Mouse (Mus musculus): ENCODE measurements around the gene Olfr613. TPM values are rescaled to one million over a fixed set of nuclear protein-coding genes. Genes with fewer than 3 reads are reported as not detected.

Gene Olfr613
- polyA plus RNA-seq, 1 experiment from 2014 or later = not detected

DNA sequence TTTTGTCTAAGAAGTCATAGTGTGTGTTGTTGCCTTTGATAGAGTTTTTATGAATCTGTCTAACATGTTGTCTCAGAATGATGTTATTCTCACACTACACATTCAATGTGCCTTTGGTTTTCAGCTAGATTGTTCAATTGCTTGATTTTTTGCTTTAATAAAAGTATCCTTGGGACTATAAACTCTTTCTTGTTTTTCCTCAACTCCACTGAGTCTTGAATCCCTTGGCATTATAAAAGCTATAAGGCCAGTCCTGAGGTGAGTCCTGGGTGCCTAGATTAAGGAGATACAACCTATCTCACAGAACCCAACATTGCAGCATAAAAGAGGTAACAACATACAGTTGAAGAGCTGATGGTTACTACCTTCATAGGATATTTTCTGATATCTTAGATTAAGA is 52.4 kb downstream of the Olfr613 start, which contains the start of gene Olfr619:
TSS of gene Olfr619 (plus strand) at position 301 of the 400 bp plus-strand sequence.
- no peaks in the 10 kb centered on the region for H3K27me3 ChIP-seq (ENCODE audit: control insufficient read depth, insufficient read depth, low read length)
- H3K27ac ChIP-seq (replicated peaks in 1 of 2; ENCODE audit: control insufficient read depth in 1 of 2, insufficient read depth in 1 of 2, low read depth in 2 of 2, low read length in 2 of 2) = no peak within 1 kb of the TSS
- ATAC-seq (ENCODE audit: insufficient number of reproducible peaks, insufficient read depth, low FRiP score, low read depth) = no peak
- H3K9me3 ChIP-seq (ENCODE audit: control insufficient read depth, low read length) = no peaks in the 10 kb centered on the region
- H3K4me2 ChIP-seq (ENCODE audit: low read length) = no peak within 1 kb of the TSS
- H3K36me3 ChIP-seq (ENCODE audit: control insufficient read depth, insufficient read depth, low read length) = no peaks in the 10 kb centered on the region
- no peak within 1 kb of the TSS for H3K4me3 ChIP-seq (ENCODE audit: control insufficient read depth in 1 of 2, insufficient read depth in 1 of 2, low read depth in 1 of 2, low read length in 2 of 2)
- H3K9ac ChIP-seq (ENCODE audit: low read length) = no peak within 1 kb of the TSS
- H3K4me1 ChIP-seq (ENCODE audit: control insufficient read depth in 2 of 2, insufficient read depth in 2 of 2, low read length in 2 of 2) = no peaks in the 10 kb centered on the region

Small RNA genes lying within 50 kb of the gene (microRNA-seq; reads per million reads assigned to microRNA genes)
- not detected for gene Gm26506

Other genes with a start within 250 kb of the Olfr613 start
- not detected in 2 replicates for gene Olfr596, start 242.4 kb upstream of the Olfr613 start, polyA plus RNA-seq (2014; fragmentation: Nextera tagmentation; extraction: Ambion mirVana)
- gene Olfr597, start 231.8 kb upstream of the Olfr613 start, polyA plus RNA-seq (2014; fragmentation: Nextera tagmentation; extraction: Ambion mirVana) = not detected in 2 replicates
- gene Olfr598, start 224.5 kb upstream of the Olfr613 start, polyA plus RNA-seq (2014; fragmentation: Nextera tagmentation; extraction: Ambion mirVana) = not detected in 2 replicates
- not detected in 2 replicates for gene Olfr599, start 212.2 kb upstream of the Olfr613 start, polyA plus RNA-seq (2014; fragmentation: Nextera tagmentation; extraction: Ambion mirVana)
- not detected in 2 replicates for gene Olfr600, start 198.4 kb upstream of the Olfr613 start, polyA plus RNA-seq (2014; fragmentation: Nextera tagmentation; extraction: Ambion mirVana)
- not detected in 2 replicates for gene Olfr601, start 185.4 kb upstream of the Olfr613 start, polyA plus RNA-seq (2014; fragmentation: Nextera tagmentation; extraction: Ambion mirVana)
- gene Olfr603, start 161.9 kb upstream of the Olfr613 start, polyA plus RNA-seq (2014; fragmentation: Nextera tagmentation; extraction: Ambion mirVana) = not detected in 2 replicates
- gene Usp17lc, start 133.0 kb upstream of the Olfr613 start, polyA plus RNA-seq (2014; fragmentation: Nextera tagmentation; extraction: Ambion mirVana) = not detected in 2 replicates
- gene Olfr605, start 102.6 kb upstream of the Olfr613 start, polyA plus RNA-seq (2014; fragmentation: Nextera tagmentation; extraction: Ambion mirVana) = not detected in 2 replicates
- not detected in 2 replicates for gene Olfr606, start 99.0 kb upstream of the Olfr613 start, polyA plus RNA-seq (2014; fragmentation: Nextera tagmentation; extraction: Ambion mirVana)
- 0.30 and 0.38 TPM in 2 replicates for gene Olfr607, start 83.9 kb upstream of the Olfr613 start, polyA plus RNA-seq (2014; fragmentation: Nextera tagmentation; extraction: Ambion mirVana)
- 0.40 and 0.62 TPM in 2 replicates for gene Olfr608, start 78.2 kb upstream of the Olfr613 start, polyA plus RNA-seq (2014; fragmentation: Nextera tagmentation; extraction: Ambion mirVana)
- gene Olfr609, start 50.0 kb upstream of the Olfr613 start, polyA plus RNA-seq (2014; fragmentation: Nextera tagmentation; extraction: Ambion mirVana) = not detected in 2 replicates
- gene Olfr610, start 36.0 kb upstream of the Olfr613 start, polyA plus RNA-seq (2014; fragmentation: Nextera tagmentation; extraction: Ambion mirVana) = not detected in 2 replicates
- not detected in 2 replicates for gene Olfr611, start 27.2 kb upstream of the Olfr613 start, polyA plus RNA-seq (2014; fragmentation: Nextera tagmentation; extraction: Ambion mirVana)
- gene Olfr612, start 5.4 kb upstream of the Olfr613 start, polyA plus RNA-seq (2014; fragmentation: Nextera tagmentation; extraction: Ambion mirVana) = not detected in 2 replicates
- gene Olfr615, start 8.0 kb downstream of the Olfr613 start, polyA plus RNA-seq (2014; fragmentation: Nextera tagmentation; extraction: Ambion mirVana) = not detected in 2 replicates
- gene Olfr616, start 21.1 kb downstream of the Olfr613 start, polyA plus RNA-seq (2014; fragmentation: Nextera tagmentation; extraction: Ambion mirVana) = not detected in 2 replicates
- gene Olfr617, start 25.0 kb downstream of the Olfr613 start, polyA plus RNA-seq (2014; fragmentation: Nextera tagmentation; extraction: Ambion mirVana) = not detected in 2 replicates
- gene Olfr618, start 42.0 kb downstream of the Olfr613 start, polyA plus RNA-seq (2014; fragmentation: Nextera tagmentation; extraction: Ambion mirVana) = not detected in 2 replicates
- not detected in 2 replicates for gene Olfr619, start 52.5 kb downstream of the Olfr613 start, polyA plus RNA-seq (2014; fragmentation: Nextera tagmentation; extraction: Ambion mirVana)
- gene Olfr620, start 64.5 kb downstream of the Olfr613 start, polyA plus RNA-seq (2014; fragmentation: Nextera tagmentation; extraction: Ambion mirVana) = not detected in 2 replicates
- not detected in 2 replicates for gene Olfr622, start 94.6 kb downstream of the Olfr613 start, polyA plus RNA-seq (2014; fragmentation: Nextera tagmentation; extraction: Ambion mirVana)
- not detected in 2 replicates for gene Olfr623, start 115.6 kb downstream of the Olfr613 start, polyA plus RNA-seq (2014; fragmentation: Nextera tagmentation; extraction: Ambion mirVana)
- 0.04 and 0.08 TPM in 2 replicates for gene Olfr624, start 123.1 kb downstream of the Olfr613 start, polyA plus RNA-seq (2014; fragmentation: Nextera tagmentation; extraction: Ambion mirVana)
- gene Olfr625-ps1, start 134.6 kb downstream of the Olfr613 start, polyA plus RNA-seq (2014; fragmentation: Nextera tagmentation; extraction: Ambion mirVana) = not detected in 2 replicates
- gene Olfr243, start 166.6 kb downstream of the Olfr613 start, polyA plus RNA-seq (2014; fragmentation: Nextera tagmentation; extraction: Ambion mirVana) = not detected in 2 replicates
- gene Olfr628, start 182.3 kb downstream of the Olfr613 start, polyA plus RNA-seq (2014; fragmentation: Nextera tagmentation; extraction: Ambion mirVana) = not detected in 2 replicates
- gene Olfr629, start 196.9 kb downstream of the Olfr613 start, polyA plus RNA-seq (2014; fragmentation: Nextera tagmentation; extraction: Ambion mirVana) = not detected in 2 replicates
- gene Olfr630, start 209.3 kb downstream of the Olfr613 start, polyA plus RNA-seq (2014; fragmentation: Nextera tagmentation; extraction: Ambion mirVana) = not detected in 2 replicates
- gene Olfr69, start 223.5 kb downstream of the Olfr613 start, polyA plus RNA-seq (2014; fragmentation: Nextera tagmentation; extraction: Ambion mirVana) = not detected in 2 replicates
- gene Olfr68, start 231.6 kb downstream of the Olfr613 start, polyA plus RNA-seq (2014; fragmentation: Nextera tagmentation; extraction: Ambion mirVana) = not detected in 2 replicates
- not detected in 2 replicates for gene Olfr67, start 243.7 kb downstream of the Olfr613 start, polyA plus RNA-seq (2014; fragmentation: Nextera tagmentation; extraction: Ambion mirVana)

Data from heart, embryonic 14.5 days (tissue).